Mouse (Mus musculus): ENCODE measurements around the gene Tm4sf5. TPM values are rescaled to one million over a fixed set of nuclear protein-coding genes. Genes with fewer than 3 reads are reported as not detected.

Gene Tm4sf5
- polyA plus RNA-seq, 1 experiment = not detected

GRCm38 (mm10) chr11:70553940-70554339, 48.9 kb downstream of the Tm4sf5 start:
- Histone ChIP-seq H3K4me1 (ENCODE audit: control insufficient read depth, insufficient read depth, low read length) (no peaks in the 10 kb centered on the region), H3K27ac (ENCODE audit: insufficient read depth, low read depth, low read length) (no peak overlapping the region), H3K4me3 (ENCODE audit: insufficient read depth, low read depth, low read length) (no peak overlapping the region)
- WGBS = 57% methylated on average over 7 of the region's 7 CpGs
- TF ChIP-seq POLR2A (IDR thresholded peaks at IDR 0.05; ENCODE audit: insufficient read depth, low read depth, low read length) = no peak

GRCm38 (mm10) chr11:70557545-70557944, 52.5 kb downstream of the Tm4sf5 start:
- Histone ChIP-seq H3K4me3 (ENCODE audit: insufficient read depth, low read depth, low read length) (no peak overlapping the region), H3K27ac (ENCODE audit: insufficient read depth, low read depth, low read length) (no peak overlapping the region), H3K4me1 (ENCODE audit: control insufficient read depth, insufficient read depth, low read length) (no peaks in the 10 kb centered on the region; the same call in 1 of the 2 replicates)
- TF ChIP-seq POLR2A (IDR thresholded peaks at IDR 0.05; ENCODE audit: insufficient read depth, low read depth, low read length) = no peak
- TF ChIP-seq CTCF (IDR thresholded peaks at IDR 0.05; ENCODE audit: insufficient read depth, low read depth, low read length) = no peak
- 94% methylated on average over 9 of the region's 9 CpGs for WGBS

Other genes starting within 250 kb of the Tm4sf5 start
- not detected in 2 replicates for gene Alox12, start 249.9 kb upstream of the Tm4sf5 start, polyA plus RNA-seq (2012; ENCODE audit: insufficient read depth, insufficient read length, low replicate concordance, missing spikeins)
- gene Alox12e, start 182.6 kb upstream of the Tm4sf5 start, polyA plus RNA-seq (2012; ENCODE audit: insufficient read depth, insufficient read length, low replicate concordance, missing spikeins) = not detected in 2 replicates
- not detected in 2 replicates for gene Alox15, start 153.2 kb upstream of the Tm4sf5 start, polyA plus RNA-seq (2012; ENCODE audit: insufficient read depth, insufficient read length, low replicate concordance, missing spikeins)
- gene Pelp1, start 95.2 kb upstream of the Tm4sf5 start, polyA plus RNA-seq (2012; ENCODE audit: insufficient read depth, insufficient read length, low replicate concordance, missing spikeins) = not detected in 2 replicates
- not detected in 2 replicates for gene Arrb2, start 72.6 kb upstream of the Tm4sf5 start, polyA plus RNA-seq (2012; ENCODE audit: insufficient read depth, insufficient read length, low replicate concordance, missing spikeins)
- gene Med11, start 53.3 kb upstream of the Tm4sf5 start, polyA plus RNA-seq (2012; ENCODE audit: insufficient read depth, insufficient read length, low replicate concordance, missing spikeins) = not detected in 2 replicates
- not detected in 2 replicates for gene Zmynd15, start 45.8 kb upstream of the Tm4sf5 start, polyA plus RNA-seq (2012; ENCODE audit: insufficient read depth, insufficient read length, low replicate concordance, missing spikeins)
- gene Cxcl16, start 45.3 kb upstream of the Tm4sf5 start, polyA plus RNA-seq (2012; ENCODE audit: insufficient read depth, insufficient read length, low replicate concordance, missing spikeins) = not detected in 2 replicates
- not detected in 2 replicates for gene Vmo1, start 9.4 kb downstream of the Tm4sf5 start, polyA plus RNA-seq (2012; ENCODE audit: insufficient read depth, insufficient read length, low replicate concordance, missing spikeins)
- gene Gltpd2, start 14.0 kb downstream of the Tm4sf5 start, polyA plus RNA-seq (2012; ENCODE audit: insufficient read depth, insufficient read length, low replicate concordance, missing spikeins) = not detected in 2 replicates
- not detected in 2 replicates for gene Psmb6, start 20.1 kb downstream of the Tm4sf5 start, polyA plus RNA-seq (2012; ENCODE audit: insufficient read depth, insufficient read length, low replicate concordance, missing spikeins)
- gene Gm40193, start 27.7 kb downstream of the Tm4sf5 start, polyA plus RNA-seq (2012; ENCODE audit: insufficient read depth, insufficient read length, low replicate concordance, missing spikeins) = not detected in 2 replicates
- not detected in 2 replicates for gene Pld2, start 34.8 kb downstream of the Tm4sf5 start, polyA plus RNA-seq (2012; ENCODE audit: insufficient read depth, insufficient read length, low replicate concordance, missing spikeins)
- 190 TPM in 1 of 2 replicates, not detected in the other for gene Mink1, start 57.6 kb downstream of the Tm4sf5 start, polyA plus RNA-seq (2012; ENCODE audit: insufficient read depth, insufficient read length, low replicate concordance, missing spikeins)
- gene 4930544D05Rik, start 110.6 kb downstream of the Tm4sf5 start, polyA plus RNA-seq (2012; ENCODE audit: insufficient read depth, insufficient read length, low replicate concordance, missing spikeins) = not detected in 2 replicates
- not detected in 2 replicates for gene Chrne, start 114.0 kb downstream of the Tm4sf5 start, polyA plus RNA-seq (2012; ENCODE audit: insufficient read depth, insufficient read length, low replicate concordance, missing spikeins)
- not detected in 2 replicates for gene Gp1ba, start 133.9 kb downstream of the Tm4sf5 start, polyA plus RNA-seq (2012; ENCODE audit: insufficient read depth, insufficient read length, low replicate concordance, missing spikeins)
- not detected in 2 replicates for gene Rnf167, start 142.0 kb downstream of the Tm4sf5 start, polyA plus RNA-seq (2012; ENCODE audit: insufficient read depth, insufficient read length, low replicate concordance, missing spikeins)
- gene Slc25a11, start 142.2 kb downstream of the Tm4sf5 start, polyA plus RNA-seq (2012; ENCODE audit: insufficient read depth, insufficient read length, low replicate concordance, missing spikeins) = not detected in 2 replicates
- gene Pfn1, start 149.4 kb downstream of the Tm4sf5 start, polyA plus RNA-seq (2012; ENCODE audit: insufficient read depth, insufficient read length, low replicate concordance, missing spikeins) = 496 and 550 TPM in 2 replicates
- not detected in 2 replicates for gene Eno3, start 152.0 kb downstream of the Tm4sf5 start, polyA plus RNA-seq (2012; ENCODE audit: insufficient read depth, insufficient read length, low replicate concordance, missing spikeins)
- gene Spag7, start 164.2 kb downstream of the Tm4sf5 start, polyA plus RNA-seq (2012; ENCODE audit: insufficient read depth, insufficient read length, low replicate concordance, missing spikeins) = not detected in 2 replicates
- gene Camta2, start 182.9 kb downstream of the Tm4sf5 start, polyA plus RNA-seq (2012; ENCODE audit: insufficient read depth, insufficient read length, low replicate concordance, missing spikeins) = not detected in 2 replicates
- not detected in 2 replicates for gene Inca1, start 194.9 kb downstream of the Tm4sf5 start, polyA plus RNA-seq (2012; ENCODE audit: insufficient read depth, insufficient read length, low replicate concordance, missing spikeins)
- not detected in 2 replicates for gene Kif1c, start 195.3 kb downstream of the Tm4sf5 start, polyA plus RNA-seq (2012; ENCODE audit: insufficient read depth, insufficient read length, low replicate concordance, missing spikeins)

Measured in olfactory bulb, adult 2 months (tissue).